Mouse (Mus musculus) C2C12 (cell line): ENCODE measurements around the gene Tvp23b. TPM values are rescaled to one million over a fixed set of nuclear protein-coding genes. Genes with fewer than 3 reads are reported as not detected.
A peak's percentile ranks its signal among the peaks of the same experiment; 100 is the strongest.

ENCODE experiments used
- H3K27me3 ChIP-seq: one replicate; pipeline ENCODE4 v1.6.1; 2011; ENCODE audit not compliant: control insufficient read depth, insufficient read depth, insufficient read length
- H3K36me3 ChIP-seq: one replicate; pipeline ENCODE4 v1.6.1; 2011; ENCODE audit not compliant: control insufficient read depth, insufficient read depth
- H3K4me3 ChIP-seq: one replicate; pipeline ENCODE4 v1.5.1; 2011; ENCODE audit warnings: mild to moderate bottlenecking, control low read depth; ENCODE audit not compliant: poor library complexity, insufficient read depth, severe bottlenecking
- H3K79me2 ChIP-seq: one replicate; pipeline ENCODE4 v1.6.1; 2011; ENCODE audit not compliant: control insufficient read depth, insufficient read depth
- H3K79me3 ChIP-seq: one replicate; pipeline ENCODE4 v1.6.1; 2011; ENCODE audit warnings: low read depth, control low read depth
- H3ac ChIP-seq: one replicate; pipeline ENCODE3; 2011; ENCODE audit warnings: low read depth; ENCODE audit not compliant: control insufficient read depth, insufficient read length
- CEBPB ChIP-seq: IDR thresholded peaks from one replicate; pipeline ENCODE4 v1.6.1; 2011; ENCODE audit warnings: low read depth, mild to moderate bottlenecking, control low read depth, moderate library complexity
- CTCF ChIP-seq: IDR thresholded peaks from one replicate; pipeline ENCODE4 v1.5.1; 2011; ENCODE audit not compliant: control insufficient read depth, insufficient read depth, insufficient read length
- FOSL1 ChIP-seq: IDR thresholded peaks from one replicate; pipeline ENCODE4 v1.8.0; 2011; ENCODE audit warnings: mild to moderate bottlenecking, low read length; ENCODE audit not compliant: poor library complexity, insufficient read depth, severe bottlenecking
- MAX ChIP-seq: IDR thresholded peaks from one replicate; pipeline ENCODE4 v1.6.1; 2011; ENCODE audit warnings: mild to moderate bottlenecking, control low read depth
- MYOD1 ChIP-seq: IDR thresholded peaks from one replicate; pipeline ENCODE4 v1.6.1; 2011; ENCODE audit warnings: low read depth; ENCODE audit not compliant: control insufficient read depth, insufficient read length
- MYOG ChIP-seq: IDR thresholded peaks from one replicate; pipeline ENCODE4 v1.6.1; 2011; ENCODE audit not compliant: control insufficient read depth, insufficient read length; ENCODE audit errors: extremely low read depth
- USF1 ChIP-seq: IDR thresholded peaks from one replicate; pipeline ENCODE4 v1.6.1; 2011; ENCODE audit warnings: low read depth, mild to moderate bottlenecking, control low read depth, moderate library complexity
- polyA plus RNA-seq: library from polyadenylated mRNA; unstranded; fragments of >200 nt; fragmentation: generic; extraction: Trizol; gene quantifications from one replicate; pipeline ENCODE4 v1.2.1, GENCODE M21; 2012; ENCODE audit warnings: missing spikeins

Tvp23b gene
- polyA plus RNA-seq, 1 experiment: 13.7 TPM

- Histone ChIP-seq H3K79me3 (no peaks in the 10 kb centered on the region), H3K4me3 (no peak overlapping the region), H3K27me3 (no peaks in the 10 kb centered on the region), H3K36me3 (no peaks in the 10 kb centered on the region), H3K79me2 (no peaks in the 10 kb centered on the region), H3ac (no peak overlapping the region)
- no peak for TF ChIP-seq MAX
- no peak for TF ChIP-seq MYOD1
- TF ChIP-seq FOSL1: no peak
- TF ChIP-seq CEBPB: no peak
- no peak for TF ChIP-seq USF1
- no peak for TF ChIP-seq CTCF
- no peak for TF ChIP-seq MYOG
Measured at GRCm38 (mm10) chr11:62924091-62924761, 45.0 kb downstream of the Tvp23b start.

DNA sequence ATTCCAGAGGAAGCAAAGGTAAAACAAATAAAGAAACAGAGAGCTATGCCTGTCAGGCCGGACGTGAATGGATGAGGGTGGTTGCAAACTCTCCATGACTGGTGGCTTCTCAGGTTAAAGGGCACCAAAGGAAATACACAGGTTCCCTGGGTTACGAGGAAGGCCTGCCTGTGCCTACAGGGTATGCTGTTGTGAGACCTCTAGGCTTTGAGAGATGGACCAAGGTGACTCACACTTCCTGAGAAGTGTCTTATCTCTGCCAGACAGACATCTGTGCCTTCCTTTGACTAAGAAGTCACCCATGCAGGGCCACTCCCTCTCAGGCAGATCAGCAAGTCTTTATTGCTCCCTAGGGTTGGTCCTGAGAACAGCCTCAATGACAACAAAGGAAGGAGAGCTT, 50.5 kb downstream of the Tvp23b start:
- Histone ChIP-seq H3K79me3 (no peaks in the 10 kb centered on the region), H3K36me3 (no peaks in the 10 kb centered on the region), H3K4me3 (no peak overlapping the region), H3K79me2 (no peaks in the 10 kb centered on the region), H3ac (no peak overlapping the region), H3K27me3 (no peaks in the 10 kb centered on the region)
- TF ChIP-seq MYOG (no peak), MAX (no peak), CTCF (no peak), USF1 (no peak), MYOD1 (peak; percentile 33)

DNA sequence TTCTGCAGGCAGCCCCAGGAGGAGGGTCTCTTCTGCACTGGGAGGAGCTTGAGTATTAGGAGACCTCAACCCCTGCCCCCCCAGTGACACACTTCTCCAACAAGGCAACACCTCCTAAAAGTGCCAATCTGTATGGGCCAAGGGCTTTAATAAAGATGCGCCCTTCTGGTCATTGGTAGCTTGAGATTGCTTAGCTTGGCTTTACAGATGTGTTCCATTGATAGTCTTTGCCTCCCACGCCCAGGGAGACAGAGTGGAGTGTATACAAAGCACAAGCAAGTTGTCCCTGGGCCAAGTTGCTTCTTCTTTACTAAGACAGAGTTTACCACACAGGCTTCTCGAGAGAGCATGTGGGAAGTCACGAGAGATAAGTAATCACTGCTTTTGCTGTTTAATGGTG, 51.3 kb downstream of the Tvp23b start:
- Histone ChIP-seq H3K79me3 (no peaks in the 10 kb centered on the region), H3K36me3 (no peaks in the 10 kb centered on the region), H3K27me3 (no peaks in the 10 kb centered on the region), H3K4me3 (no peak overlapping the region), H3ac (no peak overlapping the region), H3K79me2 (no peaks in the 10 kb centered on the region)
- TF ChIP-seq CTCF (no peak), MYOG (no peak), CEBPB (no peak), MAX (no peak), FOSL1 (no peak), USF1 (no peak), MYOD1 (no peak)

GRCm38 (mm10) chr11:62931141-62931540, 51.9 kb downstream of the Tvp23b start:
- Histone ChIP-seq H3K79me3 (no peaks in the 10 kb centered on the region), H3K27me3 (no peaks in the 10 kb centered on the region), H3K4me3 (no peak overlapping the region), H3K36me3 (no peaks in the 10 kb centered on the region), H3K79me2 (no peaks in the 10 kb centered on the region), H3ac (no peak overlapping the region)
- TF ChIP-seq USF1 (no peak), MAX (no peak), MYOG (no peak), FOSL1 (no peak), CTCF (no peak), CEBPB (no peak), MYOD1 (no peak)

GRCm38 (mm10) chr11:62933099-62933498, 53.8 kb downstream of the Tvp23b start:
- Histone ChIP-seq H3K36me3 (no peaks in the 10 kb centered on the region), H3K4me3 (no peak overlapping the region), H3K27me3 (no peaks in the 10 kb centered on the region), H3K79me3 (no peaks in the 10 kb centered on the region), H3K79me2 (no peaks in the 10 kb centered on the region), H3ac (no peak overlapping the region)
- TF ChIP-seq USF1 (no peak), MAX (no peak), CEBPB (no peak), FOSL1 (no peak), MYOG (no peak), CTCF (no peak), MYOD1 (no peak)
